Mouse (Mus musculus) CH12.LX (cell line): ENCODE data around the gene Vamp2. TPM values are rescaled to one million over a fixed set of nuclear protein-coding genes. Genes with fewer than 3 reads are reported as not detected.

Experiments
- DNase-seq: peaks from one replicate; pipeline ENCODE4 v3.0.0-alpha.2; 2013; ENCODE audit errors: extremely low read depth
- H3K27ac ChIP-seq: 2 replicates; pipeline ENCODE4 v1.5.1; 2012; ENCODE audit warnings: low read depth, mild to moderate bottlenecking, control low read depth, moderate library complexity; ENCODE audit not compliant: insufficient read depth
- H3K27me3 ChIP-seq: replicated peaks from 2 replicates; pipeline ENCODE3; 2012; ENCODE audit warnings: inconsistent platforms
- H3K36me3 ChIP-seq, 2 experiments: replicated peaks in 1 of 2; 2 replicates each; pipeline versions ENCODE3 to v1.6.1; 2012; ENCODE audit warnings: inconsistent platforms in 1 of 2, low read length in 1 of 2, mild to moderate bottlenecking in 1 of 2, mixed read lengths in 1 of 2, moderate library complexity in 1 of 2; ENCODE audit not compliant: control insufficient read depth in 1 of 2, insufficient read depth in 1 of 2
- H3K4me1 ChIP-seq, 2 experiments: 2 replicates each; pipeline ENCODE4 v1.6.1; 2012; ENCODE audit warnings: inconsistent platforms in 1 of 2, moderate library complexity in 1 of 2; ENCODE audit not compliant: insufficient read depth in 2 of 2, control insufficient read depth in 1 of 2
- H3K4me2 ChIP-seq: 2 replicates; pipeline ENCODE4 v1.6.1; 2012; ENCODE audit warnings: low read depth, mild to moderate bottlenecking, control low read depth; ENCODE audit not compliant: poor library complexity, insufficient read depth, severe bottlenecking
- H3K4me3 ChIP-seq, 3 experiments: fragments of 150-350 bp in 1 of 3; sonication (generic) in 1 of 3; replicated peaks in 1 of 3; 2 replicates each; pipeline versions ENCODE3 to v1.5.1; 2011 to 2012; ENCODE audit warnings: low read depth in 2 of 3, low read length in 2 of 3, mild to moderate bottlenecking in 2 of 3, moderate library complexity in 2 of 3, control low read depth in 1 of 3, improper control_type of control experiment in 1 of 3, inconsistent platforms in 1 of 3, mixed read lengths in 1 of 3; ENCODE audit not compliant: poor library complexity in 1 of 3
- H3K79me2 ChIP-seq: replicated peaks from 2 replicates; pipeline ENCODE4 v1.6.1; 2012; ENCODE audit warnings: mild to moderate bottlenecking, moderate library complexity; ENCODE audit not compliant: control insufficient read depth, poor library complexity, insufficient read depth, severe bottlenecking; ENCODE audit errors: extremely low read depth
- H3K9ac ChIP-seq: 2 replicates; pipeline ENCODE4 v1.6.1; 2012; ENCODE audit warnings: low read depth, mild to moderate bottlenecking, control low read depth, moderate library complexity; ENCODE audit not compliant: insufficient read depth
- H3K9me3 ChIP-seq: replicated peaks from 2 replicates; pipeline ENCODE3; 2012; ENCODE audit warnings: low read length, inconsistent platforms, mixed read lengths
- BHLHE40 ChIP-seq: IDR thresholded peaks from 2 replicates; pipeline ENCODE4 v1.6.1; 2011; ENCODE audit warnings: mild to moderate bottlenecking, low read depth, low read length, improper control_type of control experiment
- CHD1 ChIP-seq: IDR thresholded peaks from 2 replicates; pipeline ENCODE4 v1.6.1; 2012; ENCODE audit warnings: low read depth, low read length, improper control_type of control experiment, inconsistent platforms
- CHD2 ChIP-seq: IDR thresholded peaks from 2 replicates; pipeline ENCODE4 v1.6.1; 2011; ENCODE audit warnings: low read length, improper control_type of control experiment
- CTCF ChIP-seq, 2 experiments: IDR thresholded peaks in 1 of 2; conservative IDR thresholded peaks in 1 of 2; 2 replicates each; pipeline ENCODE4 v1.5.1; 2011 to 2012; ENCODE audit warnings: low read depth in 2 of 2, low read length in 2 of 2, improper control_type of control experiment in 1 of 2, inconsistent platforms in 1 of 2, mild to moderate bottlenecking in 1 of 2, moderate library complexity in 1 of 2
- ELF1 ChIP-seq: IDR thresholded peaks from 2 replicates; pipeline ENCODE4 v1.6.1; 2014; ENCODE audit warnings: low read depth, mild to moderate bottlenecking, inconsistent platforms, low read length, improper control_type of control experiment
- HCFC1 ChIP-seq: IDR thresholded peaks from 2 replicates; pipeline ENCODE4 v1.6.1; 2012; ENCODE audit warnings: low read depth, mild to moderate bottlenecking, inconsistent platforms, low read length, improper control_type of control experiment
- IRF4 ChIP-seq: IDR thresholded peaks from 2 replicates; pipeline ENCODE4 v1.6.1; 2014; ENCODE audit warnings: low read depth, mild to moderate bottlenecking, inconsistent platforms, low read length, improper control_type of control experiment
- JUND ChIP-seq: conservative IDR thresholded peaks from 2 replicates; pipeline ENCODE4 v1.6.1; 2011; ENCODE audit warnings: low read depth, low read length, improper control_type of control experiment
- MAX ChIP-seq: IDR thresholded peaks from 2 replicates; pipeline ENCODE4 v1.6.1; 2011; ENCODE audit warnings: low read length, improper control_type of control experiment
- MAZ ChIP-seq: IDR thresholded peaks from 2 replicates; pipeline ENCODE4 v1.6.1; 2012; ENCODE audit warnings: low read depth, mild to moderate bottlenecking, inconsistent platforms, low read length, improper control_type of control experiment, moderate library complexity
- MEF2A ChIP-seq: IDR thresholded peaks from 2 replicates; pipeline ENCODE4 v1.6.1; 2014; ENCODE audit warnings: low read depth, mild to moderate bottlenecking, inconsistent platforms, low read length, improper control_type of control experiment, borderline replicate concordance
- MXI1 ChIP-seq: IDR thresholded peaks from 2 replicates; pipeline ENCODE4 v1.6.1; 2011; ENCODE audit warnings: mild to moderate bottlenecking, low read depth, low read length, improper control_type of control experiment
- NELFE ChIP-seq: IDR thresholded peaks from 2 replicates; pipeline ENCODE4 v1.6.1; 2011; ENCODE audit warnings: low read depth, low read length, improper control_type of control experiment
- NRF1 ChIP-seq: IDR thresholded peaks from 2 replicates; pipeline ENCODE4 v1.6.1; 2014; ENCODE audit warnings: low read depth, mild to moderate bottlenecking, inconsistent platforms, low read length, improper control_type of control experiment, moderate library complexity
- PAX5 ChIP-seq: IDR thresholded peaks from 2 replicates; pipeline ENCODE4 v1.6.1; 2012; ENCODE audit warnings: low read length, inconsistent platforms, mixed read lengths
- POLR2A ChIP-seq: IDR thresholded peaks from 2 replicates; pipeline ENCODE4 v1.6.1; 2011; ENCODE audit warnings: low read depth, mild to moderate bottlenecking, improper control_type of control experiment, low read length
- POLR2AphosphoS2 ChIP-seq: IDR thresholded peaks from 2 replicates; pipeline ENCODE4 v1.6.1; 2011; ENCODE audit warnings: low read depth, low read length, improper control_type of control experiment
- RAD21 ChIP-seq: IDR thresholded peaks from 2 replicates; pipeline ENCODE4 v1.6.1; 2011; ENCODE audit warnings: low read depth, mild to moderate bottlenecking, low read length, improper control_type of control experiment, moderate library complexity
- RCOR1 ChIP-seq: conservative IDR thresholded peaks from 2 replicates; pipeline ENCODE4 v1.6.1; 2012; ENCODE audit warnings: low read depth, mild to moderate bottlenecking, inconsistent platforms, low read length, improper control_type of control experiment
- SIN3A ChIP-seq: IDR thresholded peaks from 2 replicates; pipeline ENCODE4 v1.6.1; 2012; ENCODE audit warnings: low read length, improper control_type of control experiment, inconsistent platforms
- SMC3 ChIP-seq: IDR thresholded peaks from 2 replicates; pipeline ENCODE4 v1.6.1; 2011; ENCODE audit warnings: low read depth, low read length, improper control_type of control experiment
- TCF12 ChIP-seq: IDR thresholded peaks from 2 replicates; pipeline ENCODE4 v1.6.1; 2014; ENCODE audit warnings: low read depth, mild to moderate bottlenecking, inconsistent platforms, low read length, improper control_type of control experiment
- UBTF ChIP-seq: IDR thresholded peaks from 2 replicates; pipeline ENCODE4 v1.6.1; 2012; ENCODE audit warnings: low read depth, mild to moderate bottlenecking, inconsistent platforms, low read length, improper control_type of control experiment, moderate library complexity
- USF2 ChIP-seq: conservative IDR thresholded peaks from 2 replicates; pipeline ENCODE4 v1.6.1; 2011; ENCODE audit warnings: low read depth, low read length, improper control_type of control experiment
- ZC3H11A ChIP-seq: IDR thresholded peaks from 2 replicates; pipeline ENCODE4 v1.6.1; 2012; ENCODE audit warnings: low read depth, mild to moderate bottlenecking, inconsistent platforms, low read length, improper control_type of control experiment
- ZKSCAN1 ChIP-seq: IDR thresholded peaks from 2 replicates; pipeline ENCODE4 v1.6.1; 2012; ENCODE audit warnings: low read depth, inconsistent platforms, low read length, improper control_type of control experiment, borderline replicate concordance
- ZMIZ1 ChIP-seq: IDR thresholded peaks from 2 replicates; pipeline ENCODE4 v1.6.1; 2012; ENCODE audit warnings: low read depth, mild to moderate bottlenecking, inconsistent platforms, low read length, improper control_type of control experiment
- ZNF384 ChIP-seq: IDR thresholded peaks from 2 replicates; pipeline ENCODE4 v1.6.1; 2012; ENCODE audit warnings: low read depth, low read length, improper control_type of control experiment, inconsistent platforms
- dilution Hi-C: fragments of 300-500 bp; cut with MboI; formaldehyde crosslinking; loops from 2 replicates; pipeline ENCODE4 v1.14.3; 2020; ENCODE audit warnings: low sequenced_read_pairs; ENCODE audit not compliant: extremely low pct_unique_long_range_greater_than_20kb, extremely low pct_ligation_motif_present
- in situ Hi-C: fragments of 300-500 bp; cut with MboI; formaldehyde crosslinking; loops from 3 replicates; pipeline ENCODE4 v1.14.3; 2019; ENCODE audit warnings: low sequenced_read_pairs, low pct_ligation_motif_present, low pct_unique_long_range_greater_than_20kb, mixed read lengths
- polyA plus RNA-seq: library from polyadenylated mRNA; unstranded; fragments of >175 nt; gene quantifications from 2 replicates; pipeline ENCODE4 v1.2.1, GENCODE M21; 2012; ENCODE audit warnings: low read depth; ENCODE audit not compliant: insufficient read length
- total RNA-seq, 2 experiments: library from RNA; depleted of rRNA; stranded (reverse); fragments of 300-350 nt in 1 of 2; fragments of >200 nt in 1 of 2; gene quantifications; 2 replicates each; pipeline ENCODE4 v1.2.3; 2012 to 2014

Gene Vamp2
- total and polyA plus RNA-seq, 3 experiments: 1.3 to 26.0 (median 8.2) TPM

DNA sequence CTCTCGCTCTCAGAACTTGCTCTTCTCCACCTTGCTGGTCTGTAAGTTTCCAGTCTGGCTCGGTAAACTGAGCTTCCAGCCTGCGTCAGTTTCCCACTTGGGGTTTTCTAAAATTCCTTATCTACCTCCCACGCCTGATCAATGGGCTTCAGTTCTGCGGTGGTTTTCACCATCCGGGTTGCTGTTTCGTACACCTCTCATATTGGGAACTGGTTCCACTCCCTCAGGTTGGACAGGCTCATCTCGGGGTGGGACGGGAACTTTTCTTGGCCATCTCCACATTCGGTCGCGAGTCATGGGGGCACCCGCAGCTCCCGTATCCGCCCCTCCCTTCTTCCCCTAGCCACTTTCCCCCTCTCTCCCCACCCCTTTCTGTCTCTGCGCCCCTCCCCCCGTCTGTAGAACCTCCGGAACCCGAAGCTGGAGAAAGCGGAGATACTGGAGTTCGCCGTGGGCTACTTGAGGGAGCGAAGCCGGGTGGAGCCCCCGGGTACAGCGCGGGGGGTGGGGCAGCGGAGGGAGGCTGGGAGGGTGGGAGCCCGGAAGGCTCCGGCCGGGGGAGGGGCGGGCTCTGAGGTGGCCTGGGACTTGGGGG lies 33.5 kb downstream of the Vamp2 start (continued):
- TF ChIP-seq SIN3A (peak; percentile 2; the same call in 1 of the 2 replicates), NRF1 (no peak), CTCF (conservative IDR thresholded peaks at IDR 0.05 in 1 of 2, IDR thresholded peaks at IDR 0.05 in 1 of 2; ENCODE audit: low read depth in 2 of 2, low read length in 2 of 2) (no peak), POLR2AphosphoS2 (no peak), RAD21 (no peak), CHD1 (no peak; the same call in 1 of the 2 replicates), IRF4 (no peak; the same call in 1 of the 2 replicates), MXI1 (no peak), RCOR1 (no peak), HCFC1 (0 out of 2 replicates have a peak, but pooled peaks have one; percentile 14), MAX (no peak), CHD2 (peak; percentile 64; the same call in 1 of the 2 replicates)

DNA sequence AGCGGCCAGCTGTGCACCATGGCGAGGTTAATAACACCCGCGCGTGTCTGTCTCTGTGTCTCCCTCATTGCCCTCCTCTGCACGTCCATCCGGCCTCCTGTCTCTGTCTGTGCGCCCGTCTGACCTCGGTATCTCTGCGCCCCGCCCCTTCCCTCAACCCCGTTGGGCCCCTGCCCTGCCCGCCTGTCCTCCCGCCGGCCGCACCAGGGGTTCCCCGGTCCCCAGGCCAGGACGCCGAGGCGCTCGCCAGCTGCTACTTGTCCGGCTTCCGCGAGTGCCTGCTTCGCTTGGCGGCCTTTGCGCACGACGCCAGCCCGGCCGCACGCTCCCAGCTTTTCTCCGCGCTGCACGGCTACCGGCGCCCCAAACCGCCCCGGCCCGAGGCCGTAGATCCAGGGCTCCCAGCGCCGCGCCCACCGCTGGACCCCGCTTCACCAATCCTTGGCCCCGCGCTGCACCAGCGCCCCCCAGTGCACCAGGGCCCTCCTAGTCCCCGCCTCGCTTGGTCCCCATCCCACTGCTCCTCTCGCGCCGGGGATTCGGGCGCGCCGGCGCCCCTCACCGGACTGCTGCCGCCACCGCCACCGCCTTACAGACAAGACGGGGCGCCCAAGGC lies 34.2 kb downstream of the Vamp2 start, which contains the start of gene 9130213A22Rik:
TSS of gene 9130213A22Rik (minus strand) at position 254 of the 616 bp plus-strand sequence.
- Histone ChIP-seq H3K4me3 (peak within 1 kb of the TSS; percentile 69 to 97 (median 76)), H3K27ac (peak within 1 kb of the TSS; percentile 61), H3K4me2 (peak within 1 kb of the TSS; percentile 78), H3K4me1 (peaks cover 4 to 51% of the 10 kb centered on the region in 2 experiments), H3K79me2 (no peaks in the 10 kb centered on the region), H3K36me3 (no peaks in the 10 kb centered on the region), H3K9me3 (no peaks in the 10 kb centered on the region), H3K27me3 (peaks cover 61% of the 10 kb centered on the region), H3K9ac (peak within 1 kb of the TSS; percentile 68)
- TF ChIP-seq MAZ (peak; percentile 74), CHD2 (no peak), ZMIZ1 (no peak), BHLHE40 (no peak), TCF12 (no peak), CHD1 (peak; percentile 70; the same call in 1 of the 2 replicates), HCFC1 (peak; percentile 2), UBTF (peak; percentile 98), MEF2A (0 out of 2 replicates have a peak, but pooled peaks have one; percentile 21), ELF1 (peak; percentile 53; the same call in 1 of the 2 replicates), USF2 (no peak; the same call in 1 of the 2 replicates), PAX5 (no peak), ZNF384 (peak; percentile 5; the same call in 1 of the 2 replicates), NELFE (peak; percentile 31; the same call in 1 of the 2 replicates), SIN3A (peak; percentile 48), SMC3 (peak; percentile 83), IRF4 (0 out of 2 replicates have a peak, but pooled peaks have one; percentile 9), JUND (no peak), RAD21 (peak; percentile 82), ZKSCAN1 (no peak), POLR2A (no peak), MXI1 (peak; percentile 82), ZC3H11A (peak; percentile 38), NRF1 (peak; percentile 56), CTCF (conservative IDR thresholded peaks at IDR 0.05 in 1 of 2, IDR thresholded peaks at IDR 0.05 in 1 of 2; ENCODE audit: low read depth in 2 of 2, low read length in 2 of 2) (peak in 1 of 2 experiments; percentile 97; a peak in 2 of 4 replicates)
- dilution Hi-C loops: no loop called here
- DNase-seq: peak; percentile 71
- in situ Hi-C loops: no loop called here
